Mouse (Mus musculus) lung, postnatal 4 days (tissue): ENCODE results near the gene Lpp.
A peak's percentile ranks its signal among the peaks of the same experiment; 100 is the strongest.

Experiments used
- DNase-seq, 2 experiments: peaks; one replicate each; pipeline ENCODE4 v3.0.0; 2021

Gene Lpp

GRCm38 (mm10) chr16:24400776-24401175 lies 7.5 kb downstream of the Lpp start:
- no peak for DNase-seq

DNA sequence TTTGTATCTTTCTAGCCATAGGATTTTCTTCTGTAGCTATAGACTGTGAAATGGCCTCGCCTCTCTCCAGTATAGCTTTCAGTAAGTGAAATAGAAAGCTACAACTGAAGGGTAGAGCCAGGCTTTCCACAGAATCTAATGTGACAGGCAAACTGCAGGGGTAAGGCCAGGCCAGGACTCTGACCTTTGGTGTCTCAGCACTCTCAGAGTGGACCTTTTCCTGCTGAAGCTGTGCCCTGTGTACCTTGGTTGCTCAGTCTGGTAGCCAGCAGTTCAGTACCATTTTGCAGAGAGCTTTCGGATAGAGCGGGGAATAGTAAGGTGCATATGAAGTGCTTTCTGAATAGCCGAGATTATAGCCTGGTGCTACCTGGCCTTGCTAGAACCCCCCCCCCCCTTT lies 9.5 kb downstream of the Lpp start:
- no peak for DNase-seq

GRCm38 (mm10) chr16:24403733-24404380 lies 10.6 kb downstream of the Lpp start:
- DNase-seq: no peak

- no peak for DNase-seq
Measured at GRCm38 (mm10) chr16:24406521-24406920, 13.2 kb downstream of the Lpp start.

GRCm38 (mm10) chr16:24411281-24411680 lies 18.0 kb downstream of the Lpp start:
- DNase-seq: no peak

- no peak for DNase-seq
Measured at GRCm38 (mm10) chr16:24412193-24412592, 18.9 kb downstream of the Lpp start.

DNA sequence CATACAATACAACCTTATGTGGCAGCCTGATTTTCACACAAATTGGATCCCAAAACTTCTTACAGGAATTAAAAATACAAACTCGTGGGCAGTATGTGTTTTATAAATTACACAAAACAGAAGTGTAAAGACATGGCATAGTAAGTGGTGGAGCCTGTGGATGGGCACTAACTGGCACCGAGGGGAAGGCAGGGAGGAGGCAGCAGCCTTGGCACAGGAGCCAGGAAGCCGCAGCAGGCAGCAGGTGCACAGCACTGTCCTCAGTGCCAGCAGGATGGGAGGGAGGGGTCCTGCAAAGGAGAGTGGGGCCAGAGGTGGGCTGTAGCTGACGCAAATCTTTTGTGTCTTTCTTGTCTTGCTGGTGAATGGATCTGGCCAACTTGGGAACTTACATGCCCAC lies 19.8 kb downstream of the Lpp start:
- DNase-seq: no peak

- peak; percentile 34 to 57 for DNase-seq
Measured at GRCm38 (mm10) chr16:24418022-24418421, 24.7 kb downstream of the Lpp start.

GRCm38 (mm10) chr16:24420603-24421120 lies 27.4 kb downstream of the Lpp start:
- DNase-seq: no peak

- DNase-seq: no peak
Measured at GRCm38 (mm10) chr16:24421687-24422418, 28.5 kb downstream of the Lpp start.

GRCm38 (mm10) chr16:24423196-24423595 lies 29.9 kb downstream of the Lpp start:
- no peak for DNase-seq

DNA sequence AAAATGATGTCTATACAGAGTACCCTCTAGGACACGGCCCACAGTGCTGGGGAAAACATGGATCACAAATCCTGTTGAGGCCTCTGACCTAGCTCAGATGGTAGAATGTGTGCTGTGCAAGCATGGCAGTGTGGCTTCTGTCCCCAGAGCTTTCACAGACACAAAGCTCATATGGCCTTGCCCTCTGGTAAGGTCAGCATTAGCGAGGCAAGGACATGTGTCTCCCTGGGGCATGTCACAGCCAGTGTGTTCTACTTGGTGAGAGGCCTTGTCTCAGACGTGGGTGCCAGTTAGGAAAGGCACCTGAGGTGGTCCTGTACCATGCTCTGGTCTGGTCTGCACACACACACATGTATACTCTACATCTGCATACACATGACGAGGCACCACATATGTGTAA lies 30.4 kb downstream of the Lpp start:
- no peak for DNase-seq

- no peak for DNase-seq
Measured at GRCm38 (mm10) chr16:24424356-24424977, 31.2 kb downstream of the Lpp start.

DNA sequence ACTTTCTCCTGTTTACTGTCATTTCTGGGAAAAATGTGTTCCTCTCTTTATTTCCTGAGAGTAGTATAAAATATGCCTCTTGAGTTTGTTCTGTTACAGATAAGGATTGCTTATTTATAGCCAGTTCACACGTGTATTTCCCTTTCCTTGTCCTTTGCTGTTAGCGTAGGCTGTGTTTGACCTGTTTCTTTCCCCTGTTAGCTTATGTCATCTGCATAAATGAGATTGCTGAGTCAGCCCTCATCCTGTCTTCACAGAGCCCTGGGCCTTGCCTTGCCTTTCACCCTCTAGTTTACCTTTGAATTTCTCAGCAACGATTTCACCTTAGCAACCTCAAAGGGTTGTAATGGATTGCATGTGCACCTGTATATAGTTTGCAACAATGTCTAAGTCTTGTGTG lies 32.5 kb downstream of the Lpp start:
- no peak for DNase-seq

GRCm38 (mm10) chr16:24427606-24428005 lies 34.3 kb downstream of the Lpp start:
- DNase-seq: no peak

DNA sequence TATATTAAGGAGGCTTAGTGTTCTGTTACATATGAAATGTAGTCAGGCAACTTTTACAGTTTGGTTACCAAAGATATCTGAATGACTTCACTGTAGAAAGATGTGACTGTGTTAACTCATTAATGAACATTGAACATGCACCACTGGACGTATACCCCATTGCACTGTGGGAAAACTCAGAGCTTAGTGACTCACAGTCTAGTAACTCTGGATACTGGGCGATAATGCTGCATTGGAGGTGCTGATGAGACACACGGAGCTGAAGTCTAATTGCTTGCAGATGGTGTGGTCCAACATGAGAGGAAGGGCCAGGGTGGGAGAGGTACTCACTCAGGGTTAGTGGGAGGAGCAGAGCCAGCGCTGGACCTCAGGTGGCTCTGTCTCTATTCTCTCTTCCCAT lies 34.7 kb downstream of the Lpp start:
- no peak for DNase-seq

DNA sequence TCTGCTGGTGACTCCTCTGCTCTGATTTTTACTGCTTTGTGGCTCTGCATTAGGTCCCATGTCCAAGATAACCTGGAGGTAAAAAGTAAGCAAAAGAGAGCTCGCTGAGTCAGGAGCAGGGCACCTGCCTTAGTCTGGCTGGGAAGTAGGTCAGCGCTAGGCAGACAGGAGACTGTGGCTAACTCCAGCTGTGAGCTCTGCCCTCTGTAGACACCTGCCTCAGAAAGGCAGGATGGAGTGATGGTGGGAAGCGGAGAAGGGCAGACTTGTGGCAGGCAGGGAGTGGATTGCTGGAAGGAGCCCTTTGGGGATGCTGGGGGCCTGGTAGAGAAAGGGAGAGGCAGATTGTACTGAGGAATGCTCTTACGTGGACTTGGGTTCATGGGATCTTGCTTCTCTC lies 35.4 kb downstream of the Lpp start:
- no peak for DNase-seq

- DNase-seq: no peak
Measured at GRCm38 (mm10) chr16:24429691-24430090, 36.4 kb downstream of the Lpp start.

GRCm38 (mm10) chr16:24431808-24432207 lies 38.5 kb downstream of the Lpp start:
- no peak for DNase-seq

DNA sequence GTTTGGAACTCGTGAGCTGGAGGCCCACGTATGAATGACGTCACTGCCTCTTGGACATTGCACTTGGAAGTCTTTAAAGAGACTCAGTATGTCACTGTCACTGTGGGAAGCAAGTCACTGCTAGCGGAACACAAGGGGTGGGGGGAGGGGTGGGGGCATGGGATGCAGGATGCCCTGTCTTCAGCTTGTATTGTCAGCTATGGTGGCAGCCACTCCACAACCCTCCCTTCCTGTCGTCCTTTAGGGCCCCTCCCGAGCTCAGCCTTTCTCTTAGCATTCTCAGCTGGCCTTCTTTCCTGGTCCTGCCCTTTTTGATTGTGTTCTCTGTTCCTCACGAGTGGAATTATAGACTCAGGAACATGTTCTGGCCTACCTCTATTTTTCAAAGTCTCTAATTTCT lies 40.3 kb downstream of the Lpp start:
- DNase-seq: peak; percentile 39 to 40

DNA sequence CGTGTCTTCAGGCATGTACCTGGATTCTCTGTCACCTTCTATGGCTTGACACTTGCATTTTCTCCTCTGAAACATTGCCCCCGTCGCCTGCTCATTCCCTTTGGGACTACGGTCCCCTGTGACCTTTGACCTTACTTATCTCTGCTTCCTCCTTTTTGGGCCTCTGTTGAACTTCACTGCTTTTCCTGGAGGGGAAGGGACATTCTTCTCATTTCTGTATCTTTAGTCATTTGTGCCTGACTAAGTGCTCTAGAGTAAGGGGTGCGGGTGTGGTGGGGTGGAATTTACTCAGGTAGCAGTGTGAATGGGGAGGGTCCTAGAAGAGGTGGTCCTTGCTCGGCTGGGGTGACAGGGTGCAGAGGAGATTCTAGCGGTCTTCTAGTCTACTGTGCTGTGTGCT lies 40.7 kb downstream of the Lpp start:
- no peak for DNase-seq

GRCm38 (mm10) chr16:24434531-24435114 lies 41.3 kb downstream of the Lpp start:
- DNase-seq: no peak

- DNase-seq: no peak
Measured at GRCm38 (mm10) chr16:24435115-24435553, 41.8 kb downstream of the Lpp start.

DNA sequence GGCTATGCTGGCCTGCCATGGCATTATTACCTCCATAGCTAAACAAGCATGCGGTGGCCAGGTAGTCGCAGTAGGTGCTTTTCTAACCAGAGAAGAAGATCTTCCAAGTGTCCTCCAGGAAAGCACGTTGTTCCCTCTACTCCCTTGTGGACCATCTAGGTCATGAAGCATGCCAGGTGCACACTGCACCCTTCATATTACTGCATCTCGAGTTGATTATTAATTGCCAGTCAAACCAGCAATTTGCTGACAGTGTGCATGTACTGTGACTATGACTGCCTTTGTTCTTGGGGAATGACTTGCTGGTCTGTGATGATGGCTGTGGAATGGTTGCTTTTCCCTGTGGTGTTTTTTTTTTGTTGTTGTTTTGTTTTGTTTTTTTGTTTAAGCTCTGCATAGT lies 45.1 kb downstream of the Lpp start:
- DNase-seq: no peak
